Mouse (Mus musculus): ENCODE data around the gene Sgcd. TPM values are rescaled to one million over a fixed set of nuclear protein-coding genes. Genes with fewer than 3 reads are reported as not detected.

The Sgcd gene
- polyA plus RNA-seq (2015; fragmentation: Nextera tagmentation; extraction: Ambion mirVana), result 3.8 and 4.4 TPM in 2 replicates

DNA sequence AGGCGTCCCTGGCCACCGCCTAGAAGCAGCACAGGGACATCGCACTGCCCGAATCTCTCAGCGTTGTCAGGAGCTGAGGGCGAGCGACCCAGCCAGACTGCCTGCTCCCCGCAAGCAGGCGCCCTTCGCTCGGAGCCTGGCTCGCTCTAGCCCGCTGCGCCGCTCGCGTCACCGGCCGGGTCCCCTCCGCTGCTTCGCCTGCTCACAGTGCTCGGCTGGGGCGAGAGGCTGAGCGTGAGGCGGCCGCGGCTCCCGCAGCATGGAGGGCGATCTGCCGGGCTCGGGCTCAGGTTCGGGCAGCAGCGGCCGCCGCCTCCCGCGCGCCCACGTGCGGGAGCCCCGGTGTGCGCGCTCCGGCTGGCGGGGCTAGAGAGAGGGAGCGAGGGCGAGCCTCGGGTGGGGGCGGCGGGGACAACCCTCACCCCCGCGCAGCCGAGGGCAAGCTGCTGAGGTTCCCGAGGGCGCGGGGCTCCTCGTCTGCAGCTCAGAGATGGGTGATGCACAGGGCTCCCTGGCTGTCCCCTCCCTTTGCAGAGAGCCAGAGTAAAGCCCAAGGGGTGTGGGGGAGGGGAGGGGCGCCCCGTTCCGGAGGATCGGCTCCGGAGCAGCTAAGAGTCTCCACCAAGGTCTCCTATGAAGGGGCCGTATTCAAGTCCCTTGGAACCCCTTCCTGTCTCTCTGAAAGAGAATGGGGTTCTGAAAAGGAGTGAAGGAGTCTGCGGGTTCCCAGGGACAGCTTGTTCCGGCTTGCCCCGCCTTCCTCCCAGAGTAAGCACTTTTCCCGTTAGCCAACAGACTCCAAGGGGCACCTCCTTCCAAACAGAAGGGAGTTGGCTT is at the start of gene Sgcd:
TSS of gene Sgcd (minus strand) at position 273 of the 837 bp plus-strand sequence.
- ATAC-seq (ENCODE audit: insufficient read depth, low FRiP score), result peak; percentile 75
- no peak within 1 kb of the TSS for H3K27ac ChIP-seq (ENCODE audit: low read length)
- H3K27me3 ChIP-seq (ENCODE audit: control insufficient read depth, insufficient read depth, low read length), result peaks cover 3% of the 10 kb centered on the region
- peak within 1 kb of the TSS; percentile 75 for H3K9ac ChIP-seq (ENCODE audit: low read length)
- no peaks in the 10 kb centered on the region for H3K36me3 ChIP-seq (ENCODE audit: control insufficient read depth, insufficient read depth, low read length)
- peak within 1 kb of the TSS; percentile 81 for H3K4me2 ChIP-seq (ENCODE audit: low read depth, low read length)
- WGBS, result under 1% methylated on average over 67 of the region's 67 CpGs
- H3K4me1 ChIP-seq (ENCODE audit: control insufficient read depth, insufficient read depth, low read length), result no peaks in the 10 kb centered on the region
- no peaks in the 10 kb centered on the region for H3K9me3 ChIP-seq (replicated peaks; ENCODE audit: control insufficient read depth, low read length)
- H3K4me3 ChIP-seq (replicated peaks; ENCODE audit: low read length), result peak within 1 kb of the TSS; percentile 58

GRCm38 (mm10) chr11:48038051-48038450 is 49.3 kb upstream of the Sgcd start:
- Histone ChIP-seq H3K27ac (ENCODE audit: low read length) (no peak overlapping the region), H3K9ac (ENCODE audit: low read length) (no peak overlapping the region), H3K4me3 (replicated peaks; ENCODE audit: low read length) (no peak overlapping the region), H3K4me1 (ENCODE audit: control insufficient read depth, insufficient read depth, low read length) (no peaks in the 10 kb centered on the region), H3K36me3 (ENCODE audit: control insufficient read depth, insufficient read depth, low read length) (no peaks in the 10 kb centered on the region), H3K4me2 (ENCODE audit: low read depth, low read length) (no peak overlapping the region), H3K27me3 (ENCODE audit: control insufficient read depth, insufficient read depth, low read length) (no peaks in the 10 kb centered on the region), H3K9me3 (replicated peaks; ENCODE audit: control insufficient read depth, low read length) (no peaks in the 10 kb centered on the region)
- ATAC-seq (ENCODE audit: insufficient read depth, low FRiP score), result no peak
- WGBS, result 71% methylated on average over 4 of the region's 4 CpGs

- no peak overlapping the region for H3K4me2 ChIP-seq (ENCODE audit: low read depth, low read length)
- 47% methylated on average over 3 of the region's 3 CpGs for WGBS
- ATAC-seq (ENCODE audit: insufficient read depth, low FRiP score), result no peak
These were observed 24.1 kb upstream of the Sgcd start for GRCm38 (mm10) chr11:48012836-48013235.

GRCm38 (mm10) chr11:47988333-47988696 is 454 bp downstream of the Sgcd start:
- under 1% methylated on average over 30 of the region's 31 CpGs for WGBS
- Histone ChIP-seq H3K4me1 (ENCODE audit: control insufficient read depth, insufficient read depth, low read length) (no peaks in the 10 kb centered on the region), H3K36me3 (ENCODE audit: control insufficient read depth, insufficient read depth, low read length) (no peaks in the 10 kb centered on the region), H3K27me3 (ENCODE audit: control insufficient read depth, insufficient read depth, low read length) (peaks cover 3% of the 10 kb centered on the region), H3K9ac (ENCODE audit: low read length) (peak overlapping the region; percentile 75), H3K4me2 (ENCODE audit: low read depth, low read length) (peak overlapping the region; percentile 81), H3K9me3 (replicated peaks; ENCODE audit: control insufficient read depth, low read length) (no peaks in the 10 kb centered on the region), H3K4me3 (replicated peaks; ENCODE audit: low read length) (peak overlapping the region; percentile 58), H3K27ac (ENCODE audit: low read length) (no peak overlapping the region)
- ATAC-seq (ENCODE audit: insufficient read depth, low FRiP score), result peak; percentile 73

More at GRCm38 (mm10) chr11:48012836-48013235, 24.1 kb upstream of the Sgcd start:
- Histone ChIP-seq H3K36me3 (ENCODE audit: control insufficient read depth, insufficient read depth, low read length) (no peaks in the 10 kb centered on the region), H3K9ac (ENCODE audit: low read length) (no peak overlapping the region), H3K27ac (ENCODE audit: low read length) (no peak overlapping the region), H3K27me3 (ENCODE audit: control insufficient read depth, insufficient read depth, low read length) (no peaks in the 10 kb centered on the region), H3K4me3 (replicated peaks; ENCODE audit: low read length) (no peak overlapping the region), H3K4me1 (ENCODE audit: control insufficient read depth, insufficient read depth, low read length) (no peaks in the 10 kb centered on the region), H3K9me3 (replicated peaks; ENCODE audit: control insufficient read depth, low read length) (no peaks in the 10 kb centered on the region)

- WGBS, result 12% methylated on average over 12 of the region's 12 CpGs
- H3K36me3 ChIP-seq (ENCODE audit: control insufficient read depth, insufficient read depth, low read length), result no peaks in the 10 kb centered on the region
These were observed 889 bp downstream of the Sgcd start for GRCm38 (mm10) chr11:47987893-47988267.

GRCm38 (mm10) chr11:47987251-47987892 is 1.4 kb downstream of the Sgcd start:
- Histone ChIP-seq H3K4me2 (ENCODE audit: low read depth, low read length) (peak overlapping the region; percentile 81), H3K4me1 (ENCODE audit: control insufficient read depth, insufficient read depth, low read length) (no peaks in the 10 kb centered on the region), H3K9me3 (replicated peaks; ENCODE audit: control insufficient read depth, low read length) (no peaks in the 10 kb centered on the region), H3K27me3 (ENCODE audit: control insufficient read depth, insufficient read depth, low read length) (peaks cover 3% of the 10 kb centered on the region), H3K9ac (ENCODE audit: low read length) (no peak overlapping the region), H3K36me3 (ENCODE audit: control insufficient read depth, insufficient read depth, low read length) (no peaks in the 10 kb centered on the region), H3K27ac (ENCODE audit: low read length) (no peak overlapping the region), H3K4me3 (replicated peaks; ENCODE audit: low read length) (peak overlapping the region; percentile 58; the same call in 1 of the 2 replicates)
- WGBS, result 53% methylated on average over 8 of the region's 8 CpGs
- no peak for ATAC-seq (ENCODE audit: insufficient read depth, low FRiP score)

More at GRCm38 (mm10) chr11:47987893-47988267, 889 bp downstream of the Sgcd start:
- no peaks in the 10 kb centered on the region for H3K9me3 ChIP-seq (replicated peaks; ENCODE audit: control insufficient read depth, low read length)
- H3K4me3 ChIP-seq (replicated peaks; ENCODE audit: low read length), result peak overlapping the region; percentile 58
- H3K27me3 ChIP-seq (ENCODE audit: control insufficient read depth, insufficient read depth, low read length), result peaks cover 3% of the 10 kb centered on the region
- H3K4me2 ChIP-seq (ENCODE audit: low read depth, low read length), result peak overlapping the region; percentile 81
- H3K4me1 ChIP-seq (ENCODE audit: control insufficient read depth, insufficient read depth, low read length), result no peaks in the 10 kb centered on the region
- no peak for ATAC-seq (ENCODE audit: insufficient read depth, low FRiP score)
- no peak overlapping the region for H3K27ac ChIP-seq (ENCODE audit: low read length)
- H3K9ac ChIP-seq (ENCODE audit: low read length), result peak overlapping the region; percentile 75

- no peak overlapping the region for H3K27ac ChIP-seq (ENCODE audit: low read length)
- H3K27me3 ChIP-seq (ENCODE audit: control insufficient read depth, insufficient read depth, low read length), result no peaks in the 10 kb centered on the region; the same call in 1 of the 2 replicates
- no peaks in the 10 kb centered on the region for H3K9me3 ChIP-seq (replicated peaks; ENCODE audit: control insufficient read depth, low read length)
- ATAC-seq (ENCODE audit: insufficient read depth, low FRiP score), result no peak
- WGBS, result 63% methylated on average over 1 of the region's 1 CpGs
- no peaks in the 10 kb centered on the region for H3K4me1 ChIP-seq (ENCODE audit: control insufficient read depth, insufficient read depth, low read length)
- H3K9ac ChIP-seq (ENCODE audit: low read length), result no peak overlapping the region
- no peaks in the 10 kb centered on the region for H3K36me3 ChIP-seq (ENCODE audit: control insufficient read depth, insufficient read depth, low read length)
- no peak overlapping the region for H3K4me2 ChIP-seq (ENCODE audit: low read depth, low read length)
- no peak overlapping the region for H3K4me3 ChIP-seq (replicated peaks; ENCODE audit: low read length)
These were observed 6.6 kb downstream of the Sgcd start for GRCm38 (mm10) chr11:47982152-47982551.

DNA sequence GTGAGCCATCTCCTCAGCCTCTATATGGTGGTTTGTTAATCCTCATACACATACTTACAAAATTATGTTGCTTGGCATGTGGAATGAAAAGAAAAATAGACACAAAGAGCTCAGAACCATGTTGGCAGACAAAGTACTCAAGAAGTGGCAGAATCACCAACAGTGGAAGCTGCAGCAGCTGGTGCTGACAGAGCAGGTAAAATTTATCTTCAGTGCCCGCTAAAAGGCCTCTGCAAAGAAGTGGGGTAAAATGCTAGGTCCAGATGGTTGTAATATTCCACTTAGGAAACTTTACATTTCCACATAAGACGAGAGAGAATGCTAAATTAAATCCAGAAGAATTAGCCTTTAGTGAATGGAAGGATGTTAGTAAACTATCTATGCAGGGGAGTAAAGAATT is 7.7 kb downstream of the Sgcd start:
- H3K4me2 ChIP-seq (ENCODE audit: low read depth, low read length), result no peak overlapping the region
- no peaks in the 10 kb centered on the region for H3K27me3 ChIP-seq (ENCODE audit: control insufficient read depth, insufficient read depth, low read length)
- no peak overlapping the region for H3K4me3 ChIP-seq (replicated peaks; ENCODE audit: low read length)
- H3K9me3 ChIP-seq (replicated peaks; ENCODE audit: control insufficient read depth, low read length), result no peaks in the 10 kb centered on the region
- no peaks in the 10 kb centered on the region for H3K36me3 ChIP-seq (ENCODE audit: control insufficient read depth, insufficient read depth, low read length)
- no peak overlapping the region for H3K9ac ChIP-seq (ENCODE audit: low read length)
- no peak overlapping the region for H3K27ac ChIP-seq (ENCODE audit: low read length)
- 55% methylated on average over 2 of the region's 2 CpGs for WGBS
- ATAC-seq (ENCODE audit: insufficient read depth, low FRiP score), result no peak
- no peaks in the 10 kb centered on the region for H3K4me1 ChIP-seq (ENCODE audit: control insufficient read depth, insufficient read depth, low read length)

DNA sequence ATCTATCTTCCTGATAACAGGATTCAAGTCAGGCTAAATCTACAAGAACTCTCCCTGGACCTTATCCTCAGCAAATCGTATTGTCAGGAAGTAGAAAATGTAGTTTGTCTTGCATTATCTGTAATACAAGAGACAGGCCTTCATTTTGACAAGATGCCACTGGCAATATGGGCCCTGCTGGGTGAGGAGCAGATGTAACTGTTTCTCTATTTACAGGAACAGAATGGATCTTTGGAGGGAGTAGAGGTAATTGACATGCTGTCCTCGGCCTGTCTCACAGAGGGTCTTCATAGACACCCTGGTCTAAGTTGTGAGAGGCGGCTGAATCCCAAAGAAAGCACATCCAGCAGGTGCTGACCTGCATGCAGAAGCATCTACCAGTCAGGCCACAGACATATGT is 35.5 kb downstream of the Sgcd start:
- H3K4me3 ChIP-seq (replicated peaks; ENCODE audit: low read length), result no peak overlapping the region
- no peaks in the 10 kb centered on the region for H3K36me3 ChIP-seq (ENCODE audit: control insufficient read depth, insufficient read depth, low read length)
- 73% methylated on average over 3 of the region's 3 CpGs for WGBS
- no peaks in the 10 kb centered on the region for H3K4me1 ChIP-seq (ENCODE audit: control insufficient read depth, insufficient read depth, low read length)
- no peak for ATAC-seq (ENCODE audit: insufficient read depth, low FRiP score)
- no peaks in the 10 kb centered on the region for H3K9me3 ChIP-seq (replicated peaks; ENCODE audit: control insufficient read depth, low read length)
- H3K4me2 ChIP-seq (ENCODE audit: low read depth, low read length), result no peak overlapping the region
- H3K27ac ChIP-seq (ENCODE audit: low read length), result no peak overlapping the region
- H3K9ac ChIP-seq (ENCODE audit: low read length), result no peak overlapping the region
- H3K27me3 ChIP-seq (ENCODE audit: control insufficient read depth, insufficient read depth, low read length), result no peaks in the 10 kb centered on the region

Measured in stomach, embryonic 16.5 days (tissue).